In genomic region chr5:91036628-91037027, GRCm38 (mm10) we compare ENCODE assay signal across 16 mouse cellular contexts. TPM values are rescaled to one million over a fixed set of nuclear protein-coding genes. Genes with fewer than 3 reads are reported as not detected.
DNase-seq lines count a peak whose midpoint lies in the region; ATAC-seq and TF ChIP-seq lines count a peak whose summit lies in the region.
"Had no signal": no experiment of that assay in that cellular context is flagged by ENCODE, and none has a peak within 500 bp of the region (broad histone marks: within the 10 kb centered on the region; RNA-seq: fewer than 3 reads in every experiment).

No protein-coding gene starts in this region.

- no peaks in the 10 kb centered on the region for H3K9me3 ChIP-seq in lung, embryonic 14.5 days (ENCODE audit: low read depth, low read length)
- H3K9me3 ChIP-seq in lung, postnatal 0 days (ENCODE audit: low read length): no peaks in the 10 kb centered on the region

- H3K27ac ChIP-seq in lung, embryonic 14.5 days (ENCODE audit: low read depth): no peak overlapping the region
- H3K27ac ChIP-seq in lung, postnatal 0 days (ENCODE audit: low read length): no peak overlapping the region

- TF ChIP-seq EP300 in lung, postnatal 0 days (IDR thresholded peaks at IDR 0.05): peak; percentile 63

- H3K4me2 ChIP-seq in lung, embryonic 14.5 days: no peak overlapping the region
- no peak overlapping the region for H3K4me2 ChIP-seq in lung, postnatal 0 days (replicated peaks; ENCODE audit: low read depth, low read length)

- H3K4me3 ChIP-seq in lung, embryonic 14.5 days (ENCODE audit: low read depth, low read length): no peak overlapping the region
- H3K4me3 ChIP-seq in lung, postnatal 0 days (ENCODE audit: low read depth, low read length): no peak overlapping the region

- WGBS in lung, embryonic 14.5 days: 68% methylated on average over 4 of the region's 4 CpGs
- WGBS in lung, postnatal 0 days: 59% methylated on average over 4 of the region's 4 CpGs

- TF ChIP-seq CTCF in lung, embryonic 14.5 days (IDR thresholded peaks at IDR 0.05; ENCODE audit: low read depth): no peak
- TF ChIP-seq CTCF in lung, postnatal 0 days (IDR thresholded peaks at IDR 0.05): no peak

- no peaks in the 10 kb centered on the region for H3K27me3 ChIP-seq in lung, embryonic 14.5 days (ENCODE audit: insufficient read depth, low read length)
- no peaks in the 10 kb centered on the region for H3K27me3 ChIP-seq in lung, postnatal 0 days (replicated peaks; ENCODE audit: insufficient read depth, low read length)

- H3K36me3 ChIP-seq in lung, embryonic 14.5 days (ENCODE audit: insufficient read depth): no peaks in the 10 kb centered on the region
- no peaks in the 10 kb centered on the region for H3K36me3 ChIP-seq in lung, postnatal 0 days (ENCODE audit: insufficient read depth, low read length)

- ATAC-seq in lung, embryonic 14.5 days (ENCODE audit: insufficient read depth): no peak
- ATAC-seq in lung, postnatal 0 days: peak; percentile 25

- H3K4me1 ChIP-seq in lung, embryonic 14.5 days (ENCODE audit: insufficient read depth): no peaks in the 10 kb centered on the region
- H3K4me1 ChIP-seq in lung, postnatal 0 days (ENCODE audit: insufficient read depth, low read depth, low read length): no peaks in the 10 kb centered on the region

- H3K9ac ChIP-seq in lung, embryonic 14.5 days: no peak overlapping the region
- no peak overlapping the region for H3K9ac ChIP-seq in lung, postnatal 0 days (replicated peaks; ENCODE audit: low read depth)

- intact Hi-C loops in left cerebral cortex, postnatal 14 days (cut with DNase I): no loop called here

- peak; percentile 59 for DNase-seq in adrenal gland, adult 2 months
- no peak for DNase-seq in adrenal gland, postnatal 4 days (ENCODE audit: low spot score in 2 of 2)
- DNase-seq in lung, embryonic 14.5 days: peak; percentile 39
- DNase-seq in lung, postnatal 4 days: no peak
- peak; percentile 61 for DNase-seq in lung, postnatal 0 days (ENCODE audit: low spot score)
- DNase-seq in layer of hippocampus, postnatal 14 days (ENCODE audit: low spot score in 2 of 2): no peak
- no peak for DNase-seq in testis, postnatal 10 days (ENCODE audit: low spot score)
- no peak for DNase-seq in left cerebral cortex, postnatal 14 days (ENCODE audit: low spot score in 2 of 2)
- DNase-seq: B cell, adult 2 months; cerebellum, adult 2 months; gastrocnemius, postnatal 14 days; kidney, adult 8-10 months; right cerebral cortex, postnatal 4 days had no signal

RNA-seq across cellular contexts. Expression of gene Epgn, which starts 9.4 kb away (rescaled TPM):
- total RNA-seq in adrenal gland, adult 2 months (2021): not detected
- polyA plus RNA-seq in adrenal gland, adult 2 months (2012; rRNA removed): not detected in 2 replicates
- not detected for total RNA-seq in adrenal gland, postnatal 4 days (2021)
- 0.18 TPM in 1 of 2 replicates, not detected in the other for polyA plus RNA-seq in lung, embryonic 14.5 days (2014; fragmentation: Nextera tagmentation; extraction: Ambion mirVana)
- not detected in 2 replicates for polyA plus RNA-seq in lung, postnatal 0 days (2015; fragmentation: Nextera tagmentation; extraction: Ambion mirVana)
- under 1 TPM in 1 of 2 experiments, not detected in 1; 0.60 TPM for total RNA-seq in layer of hippocampus, postnatal 14 days (2021)
- total RNA-seq in left cerebral cortex, postnatal 14 days (2021): not detected
- total RNA-seq: hematopoietic stem cell, adult 5-6 weeks; layer of hippocampus, adult 8-10 months had no signal

RNA-seq across cellular contexts. Expression of gene Ereg, which starts 37.8 kb away (rescaled TPM):
- not detected for total RNA-seq in adrenal gland, adult 2 months (2021)
- not detected in 2 replicates for polyA plus RNA-seq in adrenal gland, adult 2 months (2012; rRNA removed)
- total RNA-seq in adrenal gland, postnatal 4 days (2021): under 1 TPM in 1 of 2 experiments, not detected in 1; 0.11 TPM
- 0.13 and 0.14 TPM in 2 replicates for polyA plus RNA-seq in lung, embryonic 14.5 days (2014; fragmentation: Nextera tagmentation; extraction: Ambion mirVana)
- 0.17 and 0.18 TPM in 2 replicates for polyA plus RNA-seq in lung, postnatal 0 days (2015; fragmentation: Nextera tagmentation; extraction: Ambion mirVana)
- not detected for total RNA-seq in layer of hippocampus, postnatal 14 days (2021)
- not detected for total RNA-seq in left cerebral cortex, postnatal 14 days (2021)
- total RNA-seq: gastrocnemius, postnatal 14 days; hematopoietic stem cell, adult 5-6 weeks; layer of hippocampus, adult 8-10 months had no signal
- polyA plus RNA-seq: cerebellum, adult 2 months; limb, embryonic 11.5 days had no signal

Comparison
In these comparisons a context has a peak if more than half of its experiments do, and no peak if none do; other contexts are left out.
1. DNase-seq: peak in adrenal gland, adult 2 months (single experiment), lung, embryonic 14.5 days (single experiment) and lung, postnatal 0 days (single experiment); none in adrenal gland, postnatal 4 days (0 of 2), lung, postnatal 4 days (0 of 2), layer of hippocampus, postnatal 14 days (0 of 2), testis, postnatal 10 days (single experiment) and left cerebral cortex, postnatal 14 days (0 of 2).